ENCODE assay signal across 30 mouse cellular contexts in genomic region chr2:85319106-85319505, GRCm38 (mm10). TPM values are rescaled to one million over a fixed set of nuclear protein-coding genes. Genes with fewer than 3 reads are reported as not detected.
DNase-seq lines count a peak whose midpoint lies in the region; ATAC-seq and TF ChIP-seq lines count a peak whose summit lies in the region.
"Had no signal": no experiment of that assay in that cellular context is flagged by ENCODE, and none has a peak within 500 bp of the region (broad histone marks: within the 10 kb centered on the region; RNA-seq: fewer than 3 reads in every experiment).

No protein-coding gene starts in this region.

- no peaks in the 10 kb centered on the region for H3K9me3 ChIP-seq in forebrain, embryonic 11.5 days (ENCODE audit: control insufficient read depth, low read length)
- H3K9me3 ChIP-seq in forebrain, embryonic 15.5 days = no peaks in the 10 kb centered on the region
- H3K9me3 ChIP-seq in intestine, embryonic 15.5 days = no peaks in the 10 kb centered on the region
- H3K9me3 ChIP-seq in intestine, postnatal 0 days (ENCODE audit: control insufficient read depth) = no peaks in the 10 kb centered on the region
- H3K9me3 ChIP-seq in limb, embryonic 13.5 days = no peaks in the 10 kb centered on the region
- H3K9me3 ChIP-seq: embryonic facial prominence, embryonic 15.5 days; G1E; hindbrain, embryonic 13.5 days; midbrain, embryonic 15.5 days; neural tube, embryonic 12.5 days had no signal

- H3K4me2 ChIP-seq in forebrain, embryonic 11.5 days (ENCODE audit: low read depth, low read length, severe bottlenecking) = no peak overlapping the region
- H3K4me2 ChIP-seq in forebrain, embryonic 15.5 days (replicated peaks) = no peak overlapping the region
- H3K4me2 ChIP-seq in intestine, embryonic 15.5 days (replicated peaks) = no peak overlapping the region
- no peak overlapping the region for H3K4me2 ChIP-seq in intestine, postnatal 0 days (replicated peaks; ENCODE audit: low read depth)
- H3K4me2 ChIP-seq in limb, embryonic 13.5 days (replicated peaks) = no peak overlapping the region
- H3K4me2 ChIP-seq: embryonic facial prominence, embryonic 15.5 days; hindbrain, embryonic 13.5 days; midbrain, embryonic 15.5 days; neural tube, embryonic 12.5 days had no signal

- no peaks in the 10 kb centered on the region for H3K36me3 ChIP-seq in forebrain, embryonic 11.5 days (ENCODE audit: control insufficient read depth, insufficient read depth, low read length)
- H3K36me3 ChIP-seq in forebrain, embryonic 15.5 days = no peaks in the 10 kb centered on the region
- H3K36me3 ChIP-seq in intestine, embryonic 15.5 days = no peaks in the 10 kb centered on the region
- no peaks in the 10 kb centered on the region for H3K36me3 ChIP-seq in intestine, postnatal 0 days (ENCODE audit: control insufficient read depth, insufficient read depth)
- no peaks in the 10 kb centered on the region for H3K36me3 ChIP-seq in limb, embryonic 13.5 days
- H3K36me3 ChIP-seq: embryonic facial prominence, embryonic 15.5 days; G1E; hindbrain, embryonic 13.5 days; midbrain, embryonic 15.5 days; neural tube, embryonic 12.5 days had no signal

- H3K27ac ChIP-seq in forebrain, embryonic 11.5 days (ENCODE audit: low read depth, low read length) = no peak overlapping the region
- no peak overlapping the region for H3K27ac ChIP-seq in forebrain, embryonic 15.5 days (replicated peaks)
- no peak overlapping the region for H3K27ac ChIP-seq in intestine, embryonic 15.5 days
- H3K27ac ChIP-seq in intestine, postnatal 0 days (ENCODE audit: low read depth, low read length) = no peak overlapping the region
- H3K27ac ChIP-seq in limb, embryonic 13.5 days = peak overlapping the region; percentile 39; the same call in 1 of the 2 replicates
- H3K27ac ChIP-seq: embryonic facial prominence, embryonic 15.5 days; heart, adult 2 months; hindbrain, embryonic 13.5 days; kidney, postnatal 0 days; midbrain, embryonic 15.5 days; neural tube, embryonic 12.5 days had no signal

- peak; percentile 51 for ATAC-seq in forebrain, embryonic 11.5 days (replicated peaks; ENCODE audit: low FRiP score)
- no peak for ATAC-seq in forebrain, embryonic 15.5 days (replicated peaks)
- 0 out of 2 replicates have a peak, but pooled peaks have one; percentile 12 for ATAC-seq in intestine, embryonic 15.5 days
- no peak for ATAC-seq in intestine, postnatal 0 days
- peak; percentile 87 for ATAC-seq in limb, embryonic 13.5 days (ENCODE audit: low FRiP score, low read depth)
- ATAC-seq: midbrain, embryonic 15.5 days had no signal

- no peak for TF ChIP-seq CTCF in intestine, postnatal 0 days (IDR thresholded peaks at IDR 0.05; ENCODE audit: low read depth)

- no peak overlapping the region for H3K4me3 ChIP-seq in forebrain, embryonic 11.5 days (ENCODE audit: low read depth, low read length)
- no peak overlapping the region for H3K4me3 ChIP-seq in forebrain, embryonic 15.5 days
- no peak overlapping the region for H3K4me3 ChIP-seq in intestine, embryonic 15.5 days (replicated peaks)
- H3K4me3 ChIP-seq in intestine, postnatal 0 days (ENCODE audit: low read depth, low read length) = no peak overlapping the region
- H3K4me3 ChIP-seq in limb, embryonic 13.5 days = no peak overlapping the region
- H3K4me3 ChIP-seq: embryonic facial prominence, embryonic 15.5 days; heart, adult 2 months; hindbrain, embryonic 13.5 days; midbrain, embryonic 15.5 days; neural tube, embryonic 12.5 days had no signal

- 65% methylated on average over 1 of the region's 1 CpGs for WGBS in forebrain, embryonic 11.5 days
- WGBS in forebrain, embryonic 15.5 days = 21% methylated on average over 1 of the region's 1 CpGs
- 69% methylated on average over 1 of the region's 1 CpGs for WGBS in intestine, embryonic 15.5 days
- WGBS in intestine, postnatal 0 days = 58% methylated on average over 1 of the region's 1 CpGs
- 46% methylated on average over 1 of the region's 1 CpGs for whole genome bisulfite sequencing in limb, embryonic 13.5 days

- H3K4me1 ChIP-seq in forebrain, embryonic 11.5 days (replicated peaks; ENCODE audit: control insufficient read depth, insufficient read depth, low read length) = no peaks in the 10 kb centered on the region
- no peaks in the 10 kb centered on the region for H3K4me1 ChIP-seq in forebrain, embryonic 15.5 days
- H3K4me1 ChIP-seq in intestine, embryonic 15.5 days (replicated peaks) = no peaks in the 10 kb centered on the region
- H3K4me1 ChIP-seq in intestine, postnatal 0 days (replicated peaks; ENCODE audit: control insufficient read depth, insufficient read depth, low read length) = no peaks in the 10 kb centered on the region
- H3K4me1 ChIP-seq in limb, embryonic 13.5 days = peaks cover 6% of the 10 kb centered on the region; the same call in 1 of the 2 replicates
- H3K4me1 ChIP-seq: embryonic facial prominence, embryonic 15.5 days; hindbrain, embryonic 13.5 days; midbrain, embryonic 15.5 days; neural tube, embryonic 12.5 days had no signal

- H3K9ac ChIP-seq in forebrain, embryonic 11.5 days (ENCODE audit: low read length) = no peak overlapping the region
- H3K9ac ChIP-seq in forebrain, embryonic 15.5 days (replicated peaks) = no peak overlapping the region
- H3K9ac ChIP-seq in intestine, embryonic 15.5 days = no peak overlapping the region
- H3K9ac ChIP-seq in intestine, postnatal 0 days (ENCODE audit: low read depth, low read length) = no peak overlapping the region
- no peak overlapping the region for H3K9ac ChIP-seq in limb, embryonic 13.5 days
- H3K9ac ChIP-seq: embryonic facial prominence, embryonic 15.5 days; hindbrain, embryonic 13.5 days; midbrain, embryonic 15.5 days; neural tube, embryonic 12.5 days had no signal

- DNase-seq in forebrain, embryonic 11.5 days (ENCODE audit: low spot score) = no peak
- peak; percentile 22 for DNase-seq in brain, adult 2 months (ENCODE audit: low read depth, low spot score)
- DNase-seq in B cell, adult 2 months = no peak
- no peak for DNase-seq in spleen, postnatal 10 days (ENCODE audit: low spot score in 2 of 2)
- DNase-seq: adrenal gland, postnatal 10 days; cerebellum, adult 9-10 months; gastrocnemius, postnatal 36 days; heart, adult 2 months; heart, postnatal 36 days; kidney, adult 2 months; layer of hippocampus, postnatal 36 days; lung, postnatal 4 days; right cerebral cortex, postnatal 4 days; thymus, adult 2 months had no signal

- H3K27me3 ChIP-seq in forebrain, embryonic 11.5 days (ENCODE audit: control insufficient read depth, insufficient read depth, low read length) = no peaks in the 10 kb centered on the region
- no peaks in the 10 kb centered on the region for H3K27me3 ChIP-seq in forebrain, embryonic 15.5 days
- H3K27me3 ChIP-seq in intestine, embryonic 15.5 days (replicated peaks) = no peaks in the 10 kb centered on the region
- H3K27me3 ChIP-seq in intestine, postnatal 0 days (replicated peaks; ENCODE audit: control insufficient read depth, insufficient read depth, low read length) = no peaks in the 10 kb centered on the region
- no peaks in the 10 kb centered on the region for H3K27me3 ChIP-seq in limb, embryonic 13.5 days
- H3K27me3 ChIP-seq: embryonic facial prominence, embryonic 15.5 days; hindbrain, embryonic 13.5 days; midbrain, embryonic 15.5 days; neural tube, embryonic 12.5 days had no signal

RNA-seq across cellular contexts. Expression of gene Olfr987, which starts 20.0 kb away (rescaled TPM):
- not detected in 2 replicates for polyA plus RNA-seq in forebrain, embryonic 11.5 days (2014; fragmentation: Nextera tagmentation; extraction: Ambion mirVana)
- polyA plus RNA-seq in forebrain, embryonic 15.5 days (2015; fragmentation: Nextera tagmentation; extraction: Ambion mirVana) = not detected in 2 replicates
- polyA plus RNA-seq in intestine, embryonic 15.5 days (2015; fragmentation: Nextera tagmentation; extraction: Ambion mirVana) = not detected in 2 replicates
- polyA plus RNA-seq in intestine, postnatal 0 days (2015; fragmentation: Nextera tagmentation; extraction: Ambion mirVana) = not detected in 2 replicates
- not detected in 2 replicates for polyA plus RNA-seq in limb, embryonic 13.5 days (2015; fragmentation: Nextera tagmentation; extraction: Ambion mirVana)
- polyA plus RNA-seq: embryonic facial prominence, embryonic 15.5 days; G1E; heart, adult 2 months; heart, embryonic 14.5 days; hindbrain, embryonic 13.5 days; kidney, adult 2 months; kidney, postnatal 0 days; large intestine, adult 2 months; liver, adult 2 months; liver, embryonic 16.5 days; lung, embryonic 16.5 days; midbrain, embryonic 15.5 days; neural tube, embryonic 12.5 days; stomach, embryonic 16.5 days; thymus, adult 2 months had no signal

RNA-seq across cellular contexts. Expression of gene Olfr988, which starts 43.9 kb away (rescaled TPM):
- not detected in 2 replicates for polyA plus RNA-seq in forebrain, embryonic 11.5 days (2014; fragmentation: Nextera tagmentation; extraction: Ambion mirVana)
- not detected in 2 replicates for polyA plus RNA-seq in forebrain, embryonic 15.5 days (2015; fragmentation: Nextera tagmentation; extraction: Ambion mirVana)
- polyA plus RNA-seq in intestine, embryonic 15.5 days (2015; fragmentation: Nextera tagmentation; extraction: Ambion mirVana) = not detected in 2 replicates
- not detected in 2 replicates for polyA plus RNA-seq in intestine, postnatal 0 days (2015; fragmentation: Nextera tagmentation; extraction: Ambion mirVana)
- polyA plus RNA-seq in limb, embryonic 13.5 days (2015; fragmentation: Nextera tagmentation; extraction: Ambion mirVana) = not detected in 2 replicates
- polyA plus RNA-seq: embryonic facial prominence, embryonic 15.5 days; G1E; heart, adult 2 months; heart, embryonic 14.5 days; hindbrain, embryonic 13.5 days; kidney, adult 2 months; kidney, postnatal 0 days; large intestine, adult 2 months; liver, adult 2 months; liver, embryonic 16.5 days; lung, embryonic 16.5 days; midbrain, embryonic 15.5 days; neural tube, embryonic 12.5 days; stomach, embryonic 16.5 days; thymus, adult 2 months had no signal

Comparison
In these comparisons a context has a peak if more than half of its experiments do, and no peak if none do; other contexts are left out.
1. ATAC-seq: peak in forebrain, embryonic 11.5 days (single experiment), intestine, embryonic 15.5 days (single experiment) and limb, embryonic 13.5 days (single experiment); none in forebrain, embryonic 15.5 days (single experiment) and intestine, postnatal 0 days (single experiment).